Mouse (Mus musculus): ENCODE data around the gene Tmem51. TPM values are rescaled to one million over a fixed set of nuclear protein-coding genes. Genes with fewer than 3 reads are reported as not detected.

Gene Tmem51
- polyA plus RNA-seq, 1 experiment from 2014 or later, result 10.1 TPM

DNA sequence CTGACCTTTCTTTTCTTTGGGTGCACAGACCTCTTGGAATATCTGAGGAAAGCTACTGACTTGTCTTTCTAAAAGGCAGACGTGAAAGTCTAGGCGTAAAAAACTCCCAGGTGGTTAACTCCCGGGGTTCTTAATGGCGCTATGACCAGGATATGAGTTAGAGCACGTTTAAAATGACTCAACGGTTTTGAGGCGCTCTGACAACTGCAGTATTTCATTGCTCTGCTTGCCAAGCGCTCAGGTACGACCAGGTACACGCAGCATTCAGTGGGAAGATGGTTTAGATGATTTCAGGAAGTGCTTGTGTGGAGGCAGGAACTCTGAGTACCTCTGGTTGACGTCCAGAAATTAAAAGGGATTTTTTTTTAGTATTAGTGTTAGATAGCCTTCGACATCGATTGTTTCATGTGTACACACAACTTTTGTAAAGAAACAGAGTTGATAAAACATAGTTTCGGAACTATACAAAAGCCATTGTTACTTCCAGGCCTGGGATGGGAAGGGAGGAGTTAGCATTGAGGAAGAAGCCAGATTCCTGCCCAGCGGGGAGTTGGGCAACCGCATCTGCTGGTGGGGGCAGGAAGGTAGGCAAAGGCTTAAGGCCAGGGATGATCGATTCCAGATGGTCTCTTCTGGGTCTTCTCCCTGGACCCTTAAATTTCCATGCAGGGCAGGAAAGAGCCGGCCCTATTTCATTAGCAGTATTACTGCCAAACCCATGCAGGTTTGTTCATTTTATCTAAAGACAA lies 12.7 kb downstream of the Tmem51 start:
- Histone ChIP-seq H3K9ac (replicated peaks; ENCODE audit: low read length) (no peak overlapping the region), H3K4me2 (ENCODE audit: low read depth, low read length) (no peak overlapping the region), H3K27ac (replicated peaks; ENCODE audit: low read depth, low read length) (no peak overlapping the region; the same call in 1 of the 2 replicates), H3K9me3 (replicated peaks; ENCODE audit: control insufficient read depth, low read length) (no peaks in the 10 kb centered on the region), H3K4me3 (ENCODE audit: low read depth, low read length) (no peak overlapping the region), H3K4me1 (ENCODE audit: control insufficient read depth, insufficient read depth, low read length) (peaks cover 5% of the 10 kb centered on the region), H3K36me3 (replicated peaks; ENCODE audit: control insufficient read depth, insufficient read depth, low read depth, low read length) (no peaks in the 10 kb centered on the region), H3K27me3 (ENCODE audit: control insufficient read depth, insufficient read depth, low read length) (no peaks in the 10 kb centered on the region)
- peak; percentile 86 for DNase-seq (ENCODE audit: low spot score)
- WGBS, result 6% methylated on average over 18 of the region's 18 CpGs
- no peak for ATAC-seq (replicated peaks; ENCODE audit: insufficient number of reproducible peaks, low FRiP score, low TSS enrichment, low read depth)

DNA sequence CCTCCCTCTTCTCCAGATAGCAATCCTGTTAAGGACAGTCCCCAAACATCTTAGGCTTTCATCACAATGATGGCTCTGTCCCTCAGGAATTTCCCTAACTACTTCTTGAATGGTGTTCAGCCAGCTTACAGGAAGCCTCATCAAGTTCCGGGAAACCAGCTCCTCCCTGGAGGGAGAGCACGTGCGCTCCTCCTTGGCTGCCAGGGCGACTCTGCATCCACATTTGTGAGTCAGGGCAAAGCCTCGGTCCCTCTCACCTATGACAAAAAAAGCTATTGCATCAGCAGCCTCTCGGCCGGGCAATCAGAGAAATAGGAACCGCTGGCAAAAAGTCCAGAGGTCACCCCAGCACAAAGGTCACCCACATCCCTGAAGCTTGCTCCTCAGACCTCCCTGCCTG lies 13.3 kb downstream of the Tmem51 start:
- ATAC-seq (replicated peaks; ENCODE audit: insufficient number of reproducible peaks, low FRiP score, low TSS enrichment, low read depth) (no peak), DNase-seq (ENCODE audit: low spot score) (no peak)
- no peak overlapping the region for H3K4me2 ChIP-seq (ENCODE audit: low read depth, low read length)
- no peak overlapping the region for H3K27ac ChIP-seq (replicated peaks; ENCODE audit: low read depth, low read length)
- H3K4me1 ChIP-seq (ENCODE audit: control insufficient read depth, insufficient read depth, low read length), result peaks cover 5% of the 10 kb centered on the region
- H3K27me3 ChIP-seq (ENCODE audit: control insufficient read depth, insufficient read depth, low read length), result no peaks in the 10 kb centered on the region
- H3K9me3 ChIP-seq (replicated peaks; ENCODE audit: control insufficient read depth, low read length), result no peaks in the 10 kb centered on the region
- H3K4me3 ChIP-seq (ENCODE audit: low read depth, low read length), result no peak overlapping the region
- H3K9ac ChIP-seq (replicated peaks; ENCODE audit: low read length), result no peak overlapping the region
- WGBS, result 8% methylated on average over 8 of the region's 8 CpGs
- no peaks in the 10 kb centered on the region for H3K36me3 ChIP-seq (replicated peaks; ENCODE audit: control insufficient read depth, insufficient read depth, low read depth, low read length)

DNA sequence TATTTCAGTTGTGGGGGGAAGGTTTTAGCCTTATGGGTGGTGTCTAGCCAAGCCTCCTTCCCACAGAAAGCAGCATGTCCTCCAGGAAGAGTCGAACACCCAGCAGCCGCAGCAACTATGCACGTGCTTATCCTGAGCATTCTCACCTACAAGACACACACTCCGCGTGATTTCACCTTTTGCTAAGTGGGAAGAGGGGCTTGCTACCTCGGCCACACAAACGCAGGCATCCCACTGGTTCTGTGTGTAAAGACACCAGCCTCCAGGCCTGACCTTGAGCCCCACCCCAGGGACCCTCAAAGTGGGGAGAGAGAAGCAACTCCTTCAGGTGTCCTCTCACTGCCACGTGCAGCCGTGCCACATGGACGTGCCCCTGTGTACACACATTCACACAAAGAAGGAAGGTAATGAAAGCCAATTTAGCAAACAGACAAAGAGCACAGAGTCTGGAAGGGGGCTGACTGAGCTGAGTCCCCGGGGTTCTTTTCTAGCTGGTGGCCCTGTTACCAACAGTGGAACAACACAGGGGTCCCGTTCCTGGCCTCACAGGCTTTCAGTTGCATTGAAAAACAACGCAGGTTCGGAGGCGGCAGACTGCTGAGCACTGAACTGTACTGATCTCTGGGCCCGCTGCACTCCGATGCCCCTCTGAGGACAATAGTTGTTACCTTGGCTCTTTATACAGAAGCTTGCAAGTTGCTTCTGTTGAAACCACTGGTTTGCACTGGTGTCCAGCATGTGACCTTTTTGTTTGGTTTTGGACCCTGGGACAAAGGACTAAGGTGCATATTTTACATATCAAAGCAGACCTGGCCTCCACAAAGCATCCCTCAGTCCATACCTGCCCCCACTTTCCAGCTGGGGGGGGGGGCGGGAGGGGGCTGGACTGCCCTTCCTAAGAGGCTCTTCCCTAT lies 14.9 kb downstream of the Tmem51 start:
- DNase-seq (ENCODE audit: low spot score), result no peak
- Histone ChIP-seq H3K4me1 (ENCODE audit: control insufficient read depth, insufficient read depth, low read length) (peaks cover 5% of the 10 kb centered on the region), H3K9me3 (replicated peaks; ENCODE audit: control insufficient read depth, low read length) (no peaks in the 10 kb centered on the region), H3K27me3 (ENCODE audit: control insufficient read depth, insufficient read depth, low read length) (no peaks in the 10 kb centered on the region), H3K36me3 (replicated peaks; ENCODE audit: control insufficient read depth, insufficient read depth, low read depth, low read length) (no peaks in the 10 kb centered on the region), H3K27ac (replicated peaks; ENCODE audit: low read depth, low read length) (no peak overlapping the region), H3K4me2 (ENCODE audit: low read depth, low read length) (no peak overlapping the region), H3K4me3 (ENCODE audit: low read depth, low read length) (no peak overlapping the region), H3K9ac (replicated peaks; ENCODE audit: low read length) (peak overlapping the region; percentile 43)
- ATAC-seq (replicated peaks; ENCODE audit: insufficient number of reproducible peaks, low FRiP score, low TSS enrichment, low read depth), result no peak
- 33% methylated on average over 18 of the region's 18 CpGs for WGBS

DNA sequence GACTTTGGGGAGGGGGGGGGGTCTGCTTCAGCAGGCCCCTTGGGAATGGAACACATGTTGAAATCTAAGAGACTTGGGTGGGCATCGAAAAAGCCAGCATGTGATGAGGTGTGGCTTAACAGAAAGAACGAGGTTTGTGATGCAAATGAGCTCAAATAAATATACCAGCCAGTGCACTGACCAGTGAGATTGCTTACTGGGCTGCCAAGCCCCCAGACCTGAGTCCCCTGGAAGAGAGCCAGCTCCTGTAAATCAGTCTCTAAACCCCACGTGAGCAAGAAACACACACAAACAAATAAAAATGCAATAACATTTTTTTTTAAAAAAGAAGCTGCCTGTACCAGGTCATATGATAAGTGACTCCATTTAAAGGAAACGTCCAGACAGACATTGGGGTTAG lies 17.5 kb downstream of the Tmem51 start:
- Histone ChIP-seq H3K4me1 (ENCODE audit: control insufficient read depth, insufficient read depth, low read length) (peaks cover 5% of the 10 kb centered on the region), H3K27ac (replicated peaks; ENCODE audit: low read depth, low read length) (no peak overlapping the region), H3K27me3 (ENCODE audit: control insufficient read depth, insufficient read depth, low read length) (no peaks in the 10 kb centered on the region), H3K9me3 (replicated peaks; ENCODE audit: control insufficient read depth, low read length) (no peaks in the 10 kb centered on the region), H3K4me2 (ENCODE audit: low read depth, low read length) (no peak overlapping the region), H3K36me3 (replicated peaks; ENCODE audit: control insufficient read depth, insufficient read depth, low read depth, low read length) (no peaks in the 10 kb centered on the region), H3K9ac (replicated peaks; ENCODE audit: low read length) (no peak overlapping the region), H3K4me3 (ENCODE audit: low read depth, low read length) (no peak overlapping the region)
- no peak for ATAC-seq (replicated peaks; ENCODE audit: insufficient number of reproducible peaks, low FRiP score, low TSS enrichment, low read depth)
- DNase-seq (ENCODE audit: low spot score), result no peak
- 60% methylated on average over 4 of the region's 4 CpGs for WGBS

DNA sequence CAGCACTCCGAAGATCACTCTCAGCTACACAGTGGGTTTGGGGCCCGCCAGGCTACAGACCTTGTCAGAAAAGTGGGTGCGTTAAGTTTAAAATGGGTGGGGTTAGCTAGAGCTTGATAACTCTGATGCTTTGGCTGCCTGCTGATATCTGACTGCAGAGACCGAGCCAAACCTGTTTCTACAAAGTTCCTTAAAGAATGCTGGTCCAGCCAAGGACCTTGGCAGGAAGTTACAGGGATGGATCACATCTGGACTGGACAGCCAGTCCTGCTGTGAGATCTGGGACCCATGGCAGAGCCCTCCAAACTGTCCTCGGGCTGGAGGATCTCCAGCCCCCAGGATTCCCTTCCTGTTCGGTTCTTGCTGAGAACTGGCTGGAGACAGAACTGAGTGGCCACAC lies 18.3 kb downstream of the Tmem51 start:
- WGBS, result 67% methylated on average over 6 of the region's 6 CpGs

DNA sequence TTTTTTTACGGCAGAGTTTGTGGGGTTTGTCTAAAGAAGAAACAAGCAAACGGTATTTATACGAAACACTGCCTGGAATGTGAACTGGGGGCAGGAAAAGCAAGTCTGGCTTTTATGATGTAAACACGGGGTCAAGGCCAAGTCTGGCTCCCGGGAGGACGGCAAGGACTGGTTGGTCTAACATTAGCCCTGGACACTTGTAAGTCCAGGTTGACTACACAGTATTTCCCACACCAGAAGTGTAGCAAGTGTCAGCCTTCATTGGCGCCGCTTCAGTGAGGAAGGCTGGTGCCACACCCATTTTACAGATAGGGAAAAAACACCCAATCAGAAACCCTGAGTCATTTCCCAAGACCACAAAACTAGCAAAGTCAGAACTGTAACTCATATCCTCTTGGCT lies 18.8 kb downstream of the Tmem51 start:
- DNase-seq (ENCODE audit: low spot score) (no peak), ATAC-seq (replicated peaks; ENCODE audit: insufficient number of reproducible peaks, low FRiP score, low TSS enrichment, low read depth) (no peak)
- no peak overlapping the region for H3K4me3 ChIP-seq (ENCODE audit: low read depth, low read length)
- H3K36me3 ChIP-seq (replicated peaks; ENCODE audit: control insufficient read depth, insufficient read depth, low read depth, low read length), result no peaks in the 10 kb centered on the region
- WGBS, result 76% methylated on average over 8 of the region's 8 CpGs
- H3K9ac ChIP-seq (replicated peaks; ENCODE audit: low read length), result no peak overlapping the region
- H3K4me2 ChIP-seq (ENCODE audit: low read depth, low read length), result no peak overlapping the region
- no peaks in the 10 kb centered on the region for H3K27me3 ChIP-seq (ENCODE audit: control insufficient read depth, insufficient read depth, low read length)
- H3K4me1 ChIP-seq (ENCODE audit: control insufficient read depth, insufficient read depth, low read length), result peaks cover 5% of the 10 kb centered on the region; the same call in 1 of the 2 replicates
- H3K27ac ChIP-seq (replicated peaks; ENCODE audit: low read depth, low read length), result no peak overlapping the region
- no peaks in the 10 kb centered on the region for H3K9me3 ChIP-seq (replicated peaks; ENCODE audit: control insufficient read depth, low read length)

More for the DNA sequence above, 18.3 kb downstream of the Tmem51 start:
- H3K27ac ChIP-seq (replicated peaks; ENCODE audit: low read depth, low read length), result no peak overlapping the region
- H3K4me1 ChIP-seq (ENCODE audit: control insufficient read depth, insufficient read depth, low read length), result peaks cover 5% of the 10 kb centered on the region; the same call in 1 of the 2 replicates
- H3K36me3 ChIP-seq (replicated peaks; ENCODE audit: control insufficient read depth, insufficient read depth, low read depth, low read length), result no peaks in the 10 kb centered on the region
- H3K9me3 ChIP-seq (replicated peaks; ENCODE audit: control insufficient read depth, low read length), result no peaks in the 10 kb centered on the region
- H3K9ac ChIP-seq (replicated peaks; ENCODE audit: low read length), result no peak overlapping the region; the same call in 1 of the 2 replicates
- no peak overlapping the region for H3K4me2 ChIP-seq (ENCODE audit: low read depth, low read length)
- ATAC-seq (replicated peaks; ENCODE audit: insufficient number of reproducible peaks, low FRiP score, low TSS enrichment, low read depth) (no peak), DNase-seq (ENCODE audit: low spot score) (no peak)
- H3K27me3 ChIP-seq (ENCODE audit: control insufficient read depth, insufficient read depth, low read length), result no peaks in the 10 kb centered on the region
- no peak overlapping the region for H3K4me3 ChIP-seq (ENCODE audit: low read depth, low read length)

DNA sequence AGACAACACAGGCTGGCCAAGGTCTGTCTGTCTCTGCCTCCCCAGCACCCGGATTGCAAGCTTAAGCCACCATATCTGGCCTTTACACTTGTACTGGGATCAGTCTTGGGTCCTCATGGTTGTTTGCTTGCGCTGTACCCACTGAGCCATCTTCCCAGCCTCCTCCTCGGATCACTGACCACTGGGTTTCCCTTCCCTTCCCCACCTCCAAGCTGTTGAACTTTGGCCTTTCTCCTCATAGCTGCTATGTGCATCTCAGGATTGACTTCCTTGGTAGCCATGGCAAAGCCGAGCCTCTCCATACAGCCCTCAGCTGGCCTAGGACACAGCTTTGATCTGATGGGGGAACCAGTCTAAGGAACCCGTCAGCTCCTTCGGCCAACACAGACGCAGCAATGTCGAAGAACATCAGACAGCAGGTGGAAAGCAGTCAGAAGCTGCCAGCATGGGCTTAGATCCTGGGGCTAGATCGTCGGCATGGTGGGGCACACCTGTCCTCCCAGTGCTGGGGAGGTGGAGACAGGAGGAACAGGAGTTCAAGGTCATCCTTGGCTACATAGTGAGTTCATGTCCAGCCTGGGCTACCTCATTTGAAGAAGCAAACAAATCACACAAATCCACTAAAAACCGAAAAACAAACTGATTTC lies 19.4 kb downstream of the Tmem51 start:
- H3K4me1 ChIP-seq (ENCODE audit: control insufficient read depth, insufficient read depth, low read length), result peaks cover 5% of the 10 kb centered on the region; the same call in 1 of the 2 replicates
- no peak for ATAC-seq (replicated peaks; ENCODE audit: insufficient number of reproducible peaks, low FRiP score, low TSS enrichment, low read depth)
- no peak overlapping the region for H3K9ac ChIP-seq (replicated peaks; ENCODE audit: low read length)
- H3K4me3 ChIP-seq (ENCODE audit: low read depth, low read length), result no peak overlapping the region
- H3K4me2 ChIP-seq (ENCODE audit: low read depth, low read length), result no peak overlapping the region
- no peaks in the 10 kb centered on the region for H3K36me3 ChIP-seq (replicated peaks; ENCODE audit: control insufficient read depth, insufficient read depth, low read depth, low read length)
- H3K9me3 ChIP-seq (replicated peaks; ENCODE audit: control insufficient read depth, low read length), result no peaks in the 10 kb centered on the region
- H3K27ac ChIP-seq (replicated peaks; ENCODE audit: low read depth, low read length), result no peak overlapping the region
- no peaks in the 10 kb centered on the region for H3K27me3 ChIP-seq (ENCODE audit: control insufficient read depth, insufficient read depth, low read length)
- WGBS, result 87% methylated on average over 11 of the region's 11 CpGs
- no peak for DNase-seq (ENCODE audit: low spot score)

Data from embryonic facial prominence, embryonic 11.5 days (tissue).